In genomic region chr9:63753359-63753758, GRCm38 (mm10) we compare ENCODE assay signal across 11 mouse cellular contexts. TPM values are rescaled to one million over a fixed set of nuclear protein-coding genes. Genes with fewer than 3 reads are reported as not detected.
DNase-seq lines count a peak whose midpoint lies in the region; ATAC-seq and TF ChIP-seq lines count a peak whose summit lies in the region.
"Had no signal": no experiment of that assay in that cellular context is flagged by ENCODE, and none has a peak within 500 bp of the region (broad histone marks: within the 10 kb centered on the region; RNA-seq: fewer than 3 reads in every experiment).

No protein-coding gene starts in this region.

- WGBS in heart, embryonic 11.5 days (ENCODE audit: insufficient replicate concordance), result 67% methylated on average over 8 of the region's 8 CpGs
- 79% methylated on average over 8 of the region's 8 CpGs for WGBS in embryonic facial prominence, embryonic 12.5 days
- WGBS in intestine, postnatal 0 days, result 70% methylated on average over 8 of the region's 8 CpGs

- no peak overlapping the region for H3K4me3 ChIP-seq in heart, embryonic 11.5 days (ENCODE audit: low read depth, low read length)
- H3K4me3 ChIP-seq in layer of hippocampus, adult 2 months, result peak overlapping the region; percentile 8; the same call in 1 of the 2 replicates
- no peak overlapping the region for H3K4me3 ChIP-seq in embryonic facial prominence, embryonic 12.5 days
- no peak overlapping the region for H3K4me3 ChIP-seq in intestine, postnatal 0 days (ENCODE audit: low read depth, low read length)
- H3K4me3 ChIP-seq: erythroblast, embryonic 14.5 days had no signal

- peak overlapping the region; percentile 25 for H3K4me2 ChIP-seq in heart, embryonic 11.5 days
- H3K4me2 ChIP-seq in embryonic facial prominence, embryonic 12.5 days (replicated peaks), result peak overlapping the region; percentile 90; the same call in 1 of the 2 replicates
- peak overlapping the region; percentile 81; the same call in 1 of the 2 replicates for H3K4me2 ChIP-seq in intestine, postnatal 0 days (replicated peaks; ENCODE audit: low read depth)

- H3K27me3 ChIP-seq in heart, embryonic 11.5 days (ENCODE audit: control insufficient read depth, insufficient read depth, low read length), result no peaks in the 10 kb centered on the region
- H3K27me3 ChIP-seq in embryonic facial prominence, embryonic 12.5 days, result no peaks in the 10 kb centered on the region
- no peaks in the 10 kb centered on the region for H3K27me3 ChIP-seq in intestine, postnatal 0 days (replicated peaks; ENCODE audit: control insufficient read depth, insufficient read depth, low read length)

- no peak for TF ChIP-seq CTCF in layer of hippocampus, adult 2 months (conservative IDR thresholded peaks at IDR 0.05)
- no peak for TF ChIP-seq CTCF in intestine, postnatal 0 days (IDR thresholded peaks at IDR 0.05; ENCODE audit: low read depth)

- ATAC-seq in heart, embryonic 11.5 days (replicated peaks; ENCODE audit: insufficient number of reproducible peaks, low FRiP score, low TSS enrichment), result no peak
- no peak for ATAC-seq in embryonic facial prominence, embryonic 12.5 days (ENCODE audit: insufficient number of reproducible peaks, insufficient read depth, low FRiP score, low TSS enrichment)
- ATAC-seq in intestine, postnatal 0 days, result no peak

- peak overlapping the region; percentile 1; the same call in 1 of the 2 replicates for H3K9ac ChIP-seq in heart, embryonic 11.5 days (ENCODE audit: low read depth, low read length)
- no peak overlapping the region for H3K9ac ChIP-seq in embryonic facial prominence, embryonic 12.5 days
- H3K9ac ChIP-seq in intestine, postnatal 0 days (ENCODE audit: low read depth, low read length), result no peak overlapping the region
- H3K9ac ChIP-seq: liver, embryonic 14.5 days had no signal

- DNase-seq in heart, postnatal 14 days, result no peak
- no peak for DNase-seq in layer of hippocampus, adult 2 months (ENCODE audit: low spot score in 2 of 2)
- no peak for DNase-seq in layer of hippocampus, postnatal 25 days (ENCODE audit: extremely low spot score in 1 of 2, low spot score in 1 of 2)
- no peak for DNase-seq in urinary bladder, postnatal 36 days (ENCODE audit: low spot score in 2 of 2)
- DNase-seq in retina, postnatal 1 day, result no peak
- DNase-seq: adrenal gland, adult 8-10 months had no signal

- intact Hi-C loops in heart, postnatal 14 days (cut with DNase I), result no loop called here

- peaks cover 66% of the 10 kb centered on the region for H3K4me1 ChIP-seq in heart, embryonic 11.5 days (ENCODE audit: control insufficient read depth, insufficient read depth, low read length)
- peaks cover 77% of the 10 kb centered on the region for H3K4me1 ChIP-seq in embryonic facial prominence, embryonic 12.5 days
- 0 out of 2 replicates have a peak, but pooled peaks cover under 1% of the 10 kb centered on the region for H3K4me1 ChIP-seq in intestine, postnatal 0 days (replicated peaks; ENCODE audit: control insufficient read depth, insufficient read depth, low read length)

- no peaks in the 10 kb centered on the region for H3K36me3 ChIP-seq in heart, embryonic 11.5 days (ENCODE audit: control insufficient read depth, insufficient read depth, low read length)
- H3K36me3 ChIP-seq in embryonic facial prominence, embryonic 12.5 days, result no peaks in the 10 kb centered on the region
- H3K36me3 ChIP-seq in intestine, postnatal 0 days (ENCODE audit: control insufficient read depth, insufficient read depth), result no peaks in the 10 kb centered on the region

- H3K27ac ChIP-seq in heart, embryonic 11.5 days (ENCODE audit: low read depth, low read length), result no peak overlapping the region
- 0 out of 2 replicates have a peak overlapping the region, but pooled peaks have one; percentile 90 for H3K27ac ChIP-seq in layer of hippocampus, adult 2 months
- H3K27ac ChIP-seq in embryonic facial prominence, embryonic 12.5 days, result no peak overlapping the region
- H3K27ac ChIP-seq in intestine, postnatal 0 days (ENCODE audit: low read depth, low read length), result no peak overlapping the region
- H3K27ac ChIP-seq: liver, embryonic 14.5 days had no signal

- H3K9me3 ChIP-seq in heart, embryonic 11.5 days (replicated peaks; ENCODE audit: control insufficient read depth, low read length), result no peaks in the 10 kb centered on the region
- H3K9me3 ChIP-seq in embryonic facial prominence, embryonic 12.5 days, result no peaks in the 10 kb centered on the region
- no peaks in the 10 kb centered on the region for H3K9me3 ChIP-seq in intestine, postnatal 0 days (ENCODE audit: control insufficient read depth)

RNA-seq across cellular contexts. Expression of gene Smad3, which starts 4.4 kb away (rescaled TPM):
- 9.7 and 11.4 TPM in 2 replicates for polyA plus RNA-seq in heart, embryonic 11.5 days (2014; fragmentation: Nextera tagmentation; extraction: Ambion mirVana)
- 10 to 100 TPM; 13.2 to 14.8 TPM for total RNA-seq in heart, postnatal 14 days (2021)
- total RNA-seq in layer of hippocampus, adult 2 months (2021), result 10 to 100 TPM; 48.7 to 49.6 TPM
- 10 to 100 TPM; 38.0 to 44.6 TPM for total RNA-seq in layer of hippocampus, postnatal 25 days (2021)
- polyA plus RNA-seq in embryonic facial prominence, embryonic 12.5 days (2016; fragmentation: Nextera tagmentation; extraction: Ambion mirVana), result 37.4 and 38.6 TPM in 2 replicates
- 5.0 and 5.7 TPM in 2 replicates for polyA plus RNA-seq in intestine, postnatal 0 days (2015; fragmentation: Nextera tagmentation; extraction: Ambion mirVana)

Comparison
In these comparisons a context has a peak if more than half of its experiments do, and no peak if none do; other contexts are left out.
1. H3K4me2 ChIP-seq: peak in every context shown above with its lines; median percentile 90 in embryonic facial prominence, embryonic 12.5 days; 81 in intestine, postnatal 0 days; 25 in heart, embryonic 11.5 days.